Mouse (Mus musculus): Measurements from ENCODE around the gene Nsun6. TPM values are rescaled to one million over a fixed set of nuclear protein-coding genes. Genes with fewer than 3 reads are reported as not detected.

The Nsun6 gene
- total RNA-seq (2023) = 10 to 100 TPM; 22.9 to 24.0 TPM

GRCm38 (mm10) chr2:15054945-15055637 lies at the start of gene Nsun6:
Nsun6 (minus strand) TSS chr2:15055069.

GRCm38 (mm10) chr2:15049117-15049873 lies 5.6 kb downstream of the Nsun6 start, which contains the start of gene Arl5b:
Arl5b (plus strand) TSS chr2:15049395.

Other genes with a start within 250 kb of the Nsun6 start
- 10 to 100 TPM; 51.8 to 94.4 TPM for gene Arl5b, start 5.7 kb downstream of the Nsun6 start, total RNA-seq (2023)